Mouse (Mus musculus) midbrain, embryonic 10.5 days (tissue): ENCODE data around the gene Ggact. TPM values are rescaled to one million over a fixed set of nuclear protein-coding genes. Genes with fewer than 3 reads are reported as not detected.
A peak's percentile ranks its signal among the peaks of the same experiment; 100 is the strongest.

Experiments used
- DNase-seq: peaks from one replicate; pipeline ENCODE4 v3.0.0-alpha.2; 2017; ENCODE audit warnings: low spot score
- H3K27ac ChIP-seq: fragments of 300-500 bp; sonication (generic); replicated peaks from 2 replicates; pipeline ENCODE4 v1.5.1; 2016; ENCODE audit warnings: mild to moderate bottlenecking
- H3K27me3 ChIP-seq: fragments of 300-500 bp; sonication (generic); 2 replicates; pipeline ENCODE4 v1.6.1; 2016; ENCODE audit warnings: low read depth, mild to moderate bottlenecking; ENCODE audit not compliant: poor library complexity, severe bottlenecking
- H3K36me3 ChIP-seq: fragments of 300-500 bp; sonication (generic); 2 replicates; pipeline ENCODE4 v1.6.1; 2016; ENCODE audit warnings: mild to moderate bottlenecking, moderate library complexity
- H3K4me1 ChIP-seq: fragments of 300-500 bp; sonication (generic); 2 replicates; pipeline ENCODE4 v1.6.1; 2016
- H3K4me3 ChIP-seq: fragments of 300-500 bp; sonication (generic); 2 replicates; pipeline ENCODE4 v1.5.1; 2016; ENCODE audit warnings: mild to moderate bottlenecking, moderate library complexity
- H3K9me3 ChIP-seq: fragments of 300-500 bp; sonication (generic); replicated peaks from 2 replicates; pipeline ENCODE4 v1.6.1; 2016; ENCODE audit warnings: mild to moderate bottlenecking
- WGBS: fragments of 180-500 bp; shearing (Covaris S2); methylation state at CpG from one replicate; pipeline ENCODE4 v1.1.7; 2016; 5-methylcytosine and 5-hydroxymethylcytosine counted together
- polyA plus RNA-seq: library from polyadenylated mRNA; unstranded; fragments of >200 nt; fragmentation: Nextera tagmentation; extraction: Ambion mirVana; gene quantifications from 2 replicates; pipeline ENCODE4 v1.2.1, GENCODE M21; 2016

Ggact gene
- polyA plus RNA-seq, 1 experiment from 2014 or later, result 3.2 TPM

DNA sequence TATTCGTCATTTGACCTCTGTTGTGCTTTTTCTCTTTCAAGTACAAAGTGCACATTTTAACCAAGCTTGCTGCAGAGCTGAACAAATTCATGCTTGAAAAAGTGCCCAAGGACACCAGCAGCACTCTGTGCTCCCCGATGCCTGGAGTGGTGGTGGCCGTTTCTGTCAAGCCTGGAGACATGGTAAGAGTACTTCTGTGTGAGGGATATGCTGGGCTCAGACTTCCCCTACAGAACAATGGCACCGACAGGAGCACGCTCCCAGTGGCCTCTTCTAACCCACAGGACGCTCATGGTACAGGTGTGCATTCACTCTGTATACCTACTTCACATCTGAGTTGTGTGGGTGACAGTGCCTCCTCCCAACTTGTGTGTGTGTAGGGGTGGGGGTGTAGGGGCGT is 36.8 kb downstream of the Ggact start:
- Histone ChIP-seq H3K4me1 (peaks cover 26% of the 10 kb centered on the region), H3K4me3 (no peak overlapping the region), H3K9me3 (no peaks in the 10 kb centered on the region), H3K27me3 (peaks cover 9% of the 10 kb centered on the region; the same call in 1 of the 2 replicates), H3K27ac (no peak overlapping the region), H3K36me3 (no peaks in the 10 kb centered on the region)
- 74% methylated on average over 7 of the region's 7 CpGs for WGBS
- DNase-seq, result no peak

DNA sequence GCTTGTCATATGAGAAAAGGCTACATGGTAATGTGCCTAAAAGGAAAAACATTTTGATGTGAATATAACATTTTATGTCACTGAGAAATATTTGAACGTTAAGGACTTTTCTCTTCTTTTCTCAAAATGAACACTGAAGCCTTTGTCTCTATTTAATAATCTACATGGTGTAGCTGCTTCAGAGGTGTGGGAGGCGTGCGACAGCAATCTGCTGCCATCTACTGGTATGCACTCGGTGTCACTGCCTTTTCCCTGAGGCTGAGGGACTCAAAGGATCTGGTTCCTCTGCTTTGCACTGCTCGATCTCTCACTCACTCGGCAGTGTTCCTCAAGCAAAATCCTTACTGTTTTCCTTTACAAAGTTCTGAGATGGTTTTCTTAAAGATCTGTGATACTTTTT is 37.4 kb downstream of the Ggact start:
- peak; percentile 78 for DNase-seq
- H3K27ac ChIP-seq, result peak overlapping the region; percentile 64; the same call in 1 of the 2 replicates
- no peaks in the 10 kb centered on the region for H3K9me3 ChIP-seq
- no peak overlapping the region for H3K4me3 ChIP-seq
- H3K36me3 ChIP-seq, result no peaks in the 10 kb centered on the region
- 4% methylated on average over 6 of the region's 6 CpGs for WGBS
- peaks cover 24% of the 10 kb centered on the region for H3K4me1 ChIP-seq
- H3K27me3 ChIP-seq, result peaks cover 9% of the 10 kb centered on the region

DNA sequence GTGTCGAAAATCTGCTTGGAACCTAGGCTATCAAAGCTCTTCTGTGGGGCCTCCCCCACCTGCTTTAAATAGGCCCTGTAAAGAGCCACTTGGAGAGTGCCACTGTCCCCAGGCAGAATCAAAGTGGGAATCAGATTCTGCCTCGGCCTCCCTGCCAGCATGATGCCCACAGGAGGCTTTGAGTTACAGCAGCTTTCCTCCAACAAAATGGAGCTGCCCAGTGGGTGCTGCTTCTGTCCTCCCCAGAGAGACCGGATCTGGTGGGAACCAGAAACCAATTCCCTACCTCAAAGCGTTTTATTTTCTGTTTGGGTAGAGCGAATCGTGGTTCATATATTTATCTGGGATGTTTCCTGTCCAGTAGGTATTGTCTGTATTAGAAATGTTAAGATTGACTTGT is 37.9 kb downstream of the Ggact start:
- Histone ChIP-seq H3K27ac (peak overlapping the region; percentile 64), H3K9me3 (no peaks in the 10 kb centered on the region), H3K4me1 (peaks cover 24% of the 10 kb centered on the region), H3K27me3 (peaks cover 14% of the 10 kb centered on the region), H3K4me3 (no peak overlapping the region), H3K36me3 (no peaks in the 10 kb centered on the region)
- DNase-seq, result no peak
- 36% methylated on average over 6 of the region's 6 CpGs for WGBS

DNA sequence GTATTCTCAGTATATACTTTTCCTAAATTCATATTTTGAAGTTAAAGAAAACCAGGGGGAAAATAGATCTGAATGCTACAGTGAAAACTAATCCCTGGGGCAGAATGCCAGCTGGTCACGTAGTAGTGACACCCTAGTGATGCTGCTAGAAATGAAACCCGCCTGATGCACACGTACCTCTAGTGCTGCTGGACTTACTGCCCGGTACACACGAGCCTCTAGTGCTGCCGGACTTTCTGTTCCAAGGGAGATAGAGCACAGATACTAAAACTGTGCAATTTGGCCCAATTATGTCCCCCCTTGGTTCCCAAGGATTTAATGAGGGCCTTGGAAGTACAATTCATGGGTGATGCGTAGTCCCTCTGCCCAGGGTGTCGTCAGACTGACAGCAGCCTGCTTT is 38.5 kb downstream of the Ggact start:
- Histone ChIP-seq H3K27me3 (peaks cover 16% of the 10 kb centered on the region), H3K36me3 (no peaks in the 10 kb centered on the region), H3K27ac (no peak overlapping the region; the same call in 1 of the 2 replicates), H3K9me3 (no peaks in the 10 kb centered on the region), H3K4me1 (peaks cover 24% of the 10 kb centered on the region), H3K4me3 (no peak overlapping the region)
- WGBS, result 73% methylated on average over 8 of the region's 8 CpGs
- DNase-seq, result no peak

DNA sequence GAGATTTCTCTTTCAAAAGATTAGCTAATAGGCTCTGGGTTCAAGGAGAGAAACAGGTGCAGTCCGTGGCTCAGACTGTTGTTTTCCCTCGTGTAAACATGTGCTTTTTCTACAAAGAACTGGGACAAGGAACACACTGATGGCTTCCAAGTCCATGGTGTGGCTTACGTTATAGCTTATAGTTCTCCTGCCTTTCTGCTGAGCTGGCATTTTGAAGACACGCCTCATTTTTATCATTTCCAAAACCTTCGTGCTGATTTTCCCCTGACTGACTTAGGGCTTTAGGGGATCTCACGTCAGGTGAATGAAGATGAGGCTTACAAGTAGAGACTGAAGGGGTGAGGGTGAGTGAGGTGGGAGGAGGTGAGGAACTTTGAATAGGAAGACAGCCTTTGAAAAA is 40.9 kb downstream of the Ggact start:
- DNase-seq, result no peak
- H3K27me3 ChIP-seq, result peaks cover 16% of the 10 kb centered on the region
- no peaks in the 10 kb centered on the region for H3K36me3 ChIP-seq
- 89% methylated on average over 6 of the region's 6 CpGs for WGBS
- H3K4me3 ChIP-seq, result no peak overlapping the region
- H3K27ac ChIP-seq, result no peak overlapping the region
- no peaks in the 10 kb centered on the region for H3K9me3 ChIP-seq
- H3K4me1 ChIP-seq, result peaks cover 24% of the 10 kb centered on the region

DNA sequence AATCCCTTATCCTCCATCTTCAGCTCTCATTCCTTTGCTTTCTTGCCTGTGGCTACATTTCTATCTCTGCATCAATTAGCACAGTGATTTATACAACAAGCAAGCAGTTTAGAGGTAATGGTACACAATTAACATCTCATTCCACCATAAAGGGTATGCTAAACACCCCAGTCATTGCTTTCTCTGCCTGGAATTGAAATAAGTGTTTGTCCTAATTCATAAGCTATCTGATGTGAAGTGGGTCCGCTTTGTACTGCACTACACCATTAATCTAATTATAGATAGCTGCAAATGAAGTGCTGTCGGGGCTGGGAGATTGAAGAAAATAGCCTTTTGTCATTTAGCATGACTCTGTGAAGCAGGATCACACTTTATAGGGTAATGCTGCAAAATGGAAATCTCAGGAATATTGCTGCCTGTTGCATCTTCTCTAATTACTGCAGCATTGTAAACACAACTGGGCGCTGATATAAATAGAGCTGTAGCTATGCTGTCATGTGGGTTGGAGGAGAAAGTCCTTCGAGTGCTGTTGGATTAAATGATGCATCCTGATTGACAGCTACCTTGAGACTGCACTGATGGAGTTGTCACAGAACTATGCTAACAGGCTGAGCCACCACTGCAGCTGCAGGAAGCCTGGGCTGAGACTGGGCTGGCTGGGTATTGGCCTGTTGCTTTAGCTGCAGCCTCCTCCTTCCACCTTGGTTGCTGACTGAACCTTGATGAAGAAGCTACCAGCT is 41.5 kb downstream of the Ggact start:
- Histone ChIP-seq H3K9me3 (no peaks in the 10 kb centered on the region), H3K27ac (no peak overlapping the region), H3K4me1 (peaks cover 24% of the 10 kb centered on the region), H3K4me3 (no peak overlapping the region), H3K27me3 (peaks cover 16% of the 10 kb centered on the region), H3K36me3 (no peaks in the 10 kb centered on the region)
- WGBS, result 63% methylated on average over 4 of the region's 4 CpGs
- DNase-seq, result no peak

DNA sequence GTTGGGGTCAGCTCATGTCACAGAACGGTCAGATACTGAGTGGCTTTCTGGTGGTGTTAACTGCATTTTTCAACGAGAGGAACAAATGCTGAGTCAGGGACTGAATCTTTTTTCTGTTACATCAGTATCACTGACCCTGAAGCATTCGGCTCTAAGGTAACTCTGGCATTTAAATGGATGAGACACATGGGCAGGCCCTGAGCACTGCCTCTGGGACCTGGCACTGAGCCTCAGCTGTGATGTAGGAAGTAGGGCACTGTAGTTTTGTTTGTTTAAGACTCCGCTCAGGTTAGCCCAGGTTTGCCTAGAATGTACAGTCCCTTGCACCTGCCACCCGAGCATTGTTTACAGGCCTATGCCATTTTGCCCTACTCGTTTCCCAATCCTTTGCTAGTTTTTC is 43.7 kb downstream of the Ggact start:
- WGBS, result 80% methylated on average over 6 of the region's 6 CpGs
- Histone ChIP-seq H3K9me3 (no peaks in the 10 kb centered on the region), H3K27ac (no peak overlapping the region), H3K27me3 (peaks cover 11% of the 10 kb centered on the region; the same call in 1 of the 2 replicates), H3K4me1 (peaks cover 12% of the 10 kb centered on the region), H3K36me3 (no peaks in the 10 kb centered on the region), H3K4me3 (no peak overlapping the region)
- DNase-seq, result no peak

DNA sequence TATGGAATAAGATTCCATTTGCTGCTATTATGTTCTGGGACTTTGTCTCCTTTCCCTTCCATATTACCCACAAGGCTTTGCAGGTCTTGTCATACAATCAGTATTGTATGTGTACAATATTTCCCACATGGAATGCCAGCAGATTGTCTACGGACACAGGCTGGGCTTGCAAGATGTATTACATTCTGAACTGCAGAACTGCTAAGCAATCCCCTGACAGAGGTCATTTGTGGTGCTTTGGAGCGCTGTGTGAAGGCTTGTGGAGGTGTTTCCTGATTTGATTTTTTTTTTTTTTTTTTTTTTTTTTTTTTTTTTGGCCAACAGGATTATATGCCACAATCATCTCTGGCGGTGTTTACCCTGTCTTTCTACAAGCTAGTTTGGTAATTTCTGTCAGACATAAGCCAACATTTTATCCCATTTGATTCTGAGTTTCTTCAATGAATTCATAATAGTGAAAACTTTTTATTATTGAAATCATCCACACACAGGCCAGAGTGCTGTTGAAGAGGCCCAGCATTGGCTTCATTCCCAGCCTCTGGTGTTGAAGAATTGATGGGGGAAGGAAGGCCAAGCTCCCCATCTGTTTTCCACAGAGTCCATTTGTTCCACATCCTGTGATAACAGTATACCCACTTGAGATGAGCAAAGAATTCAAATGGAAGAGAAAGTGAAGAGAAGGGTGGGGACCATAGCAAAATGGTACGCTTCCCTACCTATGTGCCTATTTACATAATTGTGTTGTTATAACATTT is 45.8 kb downstream of the Ggact start:
- Histone ChIP-seq H3K36me3 (no peaks in the 10 kb centered on the region), H3K4me3 (no peak overlapping the region), H3K4me1 (peaks cover 4% of the 10 kb centered on the region), H3K27me3 (peaks cover 7% of the 10 kb centered on the region; the same call in 1 of the 2 replicates), H3K27ac (no peak overlapping the region), H3K9me3 (no peaks in the 10 kb centered on the region)
- 93% methylated on average over 4 of the region's 4 CpGs for WGBS
- DNase-seq, result no peak

DNA sequence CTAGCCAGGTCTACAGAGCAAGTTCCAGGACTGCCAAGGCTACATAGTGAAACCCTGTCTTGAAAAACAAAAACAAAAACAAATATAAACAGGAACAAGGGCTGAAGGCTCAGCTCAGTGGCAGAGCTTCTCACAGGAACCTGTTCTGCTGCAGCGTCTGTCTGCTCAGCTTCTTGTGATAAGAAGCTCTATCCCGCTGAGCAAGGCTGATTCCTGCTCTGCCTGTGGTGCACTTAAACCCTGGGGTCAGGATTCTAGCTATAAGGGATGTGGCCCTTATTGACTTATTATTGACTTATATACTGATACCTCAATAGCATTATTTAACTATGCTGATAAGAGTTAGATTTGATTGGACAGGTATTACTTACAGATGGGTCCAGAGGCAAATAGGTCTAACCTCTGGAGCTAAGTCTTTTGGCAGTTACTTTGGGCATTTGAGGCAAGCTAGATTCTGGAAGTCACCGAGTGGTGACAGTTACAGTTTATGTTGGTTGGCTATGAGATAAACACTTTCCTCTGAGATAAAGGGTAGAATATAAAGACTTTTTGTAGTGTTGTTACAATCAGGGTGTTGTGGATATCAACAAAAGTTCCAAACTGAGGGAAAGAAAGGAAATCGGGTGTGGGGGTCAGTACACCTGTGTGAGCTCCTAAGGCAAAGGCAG is 48.0 kb downstream of the Ggact start:
- Histone ChIP-seq H3K27ac (no peak overlapping the region), H3K27me3 (0 out of 2 replicates have a peak, but pooled peaks cover 1% of the 10 kb centered on the region), H3K36me3 (no peaks in the 10 kb centered on the region), H3K4me3 (no peak overlapping the region), H3K4me1 (no peaks in the 10 kb centered on the region), H3K9me3 (no peaks in the 10 kb centered on the region)
- DNase-seq, result no peak
- WGBS, result 79% methylated on average over 4 of the region's 4 CpGs

DNA sequence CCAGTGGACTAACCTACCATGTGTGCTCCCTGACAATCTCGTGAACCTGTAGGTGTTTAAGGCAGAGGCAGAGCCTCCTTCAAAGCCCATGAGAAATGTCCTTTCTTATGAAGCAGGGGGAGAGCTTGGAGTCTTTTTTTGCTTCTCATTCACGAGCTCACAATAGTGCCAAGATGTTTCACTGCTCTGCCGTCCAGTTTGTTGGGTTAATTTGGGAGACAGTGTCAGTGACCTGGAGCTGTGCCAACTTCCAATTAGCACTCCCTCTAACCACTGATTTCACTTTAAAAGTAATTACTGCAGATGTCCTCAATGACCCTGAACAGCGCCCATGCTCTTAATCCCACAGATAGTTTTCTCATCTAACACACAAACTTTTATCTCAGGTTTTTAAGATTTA is 50.9 kb downstream of the Ggact start:
- no peak for DNase-seq

DNA sequence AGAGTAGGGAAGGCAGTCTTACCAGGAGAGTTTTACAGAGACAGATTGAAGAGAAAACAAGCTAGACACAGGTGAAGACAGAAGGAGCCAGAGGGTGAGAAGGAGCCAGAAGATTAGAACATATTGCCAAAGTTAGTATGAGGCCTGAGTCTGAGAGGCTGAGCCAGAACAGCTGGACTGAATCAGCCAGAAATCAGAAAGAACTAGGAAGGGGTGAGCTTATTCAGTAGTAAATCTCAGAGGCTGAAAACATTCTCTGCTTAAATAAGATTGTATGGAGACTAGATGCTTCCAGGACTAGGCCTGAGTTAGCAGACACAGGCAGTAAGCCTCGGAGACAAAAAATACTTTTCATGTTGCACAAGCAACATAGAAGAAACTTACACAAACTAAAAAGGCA is 53.8 kb downstream of the Ggact start:
- Histone ChIP-seq H3K9me3 (no peaks in the 10 kb centered on the region), H3K27me3 (no peaks in the 10 kb centered on the region), H3K4me1 (no peaks in the 10 kb centered on the region), H3K27ac (no peak overlapping the region), H3K36me3 (no peaks in the 10 kb centered on the region), H3K4me3 (no peak overlapping the region)
- DNase-seq, result no peak
- WGBS, result 92% methylated on average over 1 of the region's 1 CpGs

More for the DNA sequence above, 50.9 kb downstream of the Ggact start:
- Histone ChIP-seq H3K4me3 (no peak overlapping the region), H3K27me3 (no peaks in the 10 kb centered on the region), H3K36me3 (no peaks in the 10 kb centered on the region), H3K9me3 (no peaks in the 10 kb centered on the region), H3K4me1 (no peaks in the 10 kb centered on the region), H3K27ac (no peak overlapping the region)
- WGBS, result 74% methylated on average over 4 of the region's 4 CpGs

DNA sequence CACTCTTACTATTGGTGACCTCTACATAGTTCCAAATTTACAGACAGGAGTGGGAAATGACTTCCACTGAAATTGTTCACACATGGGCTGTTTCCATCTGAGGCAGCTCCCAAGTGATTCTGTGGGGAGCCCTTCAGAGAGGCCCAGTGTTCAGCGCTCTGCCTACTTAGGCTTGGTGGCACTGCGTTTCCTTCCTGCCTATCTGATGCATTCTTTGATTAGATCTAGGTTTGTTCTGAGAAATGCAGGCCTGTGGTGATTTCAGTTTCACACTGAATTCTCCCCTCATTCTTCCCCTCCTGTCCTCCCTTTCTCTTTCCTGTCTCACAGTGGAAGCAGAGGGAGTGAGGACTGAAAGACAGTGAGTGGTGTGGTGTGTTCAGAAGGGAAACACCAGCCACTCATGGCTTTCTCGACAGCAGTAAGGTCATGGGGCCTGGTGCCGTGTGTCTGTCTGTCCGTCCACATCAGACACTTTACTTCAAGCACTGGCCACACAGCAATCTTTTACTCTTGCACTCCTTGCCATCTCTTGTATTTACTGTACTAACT is 61.0 kb downstream of the Ggact start:
- H3K36me3 ChIP-seq, result no peaks in the 10 kb centered on the region
- H3K4me3 ChIP-seq, result no peak overlapping the region
- WGBS, result 89% methylated on average over 5 of the region's 5 CpGs
- no peaks in the 10 kb centered on the region for H3K27me3 ChIP-seq
- no peak overlapping the region for H3K27ac ChIP-seq
- DNase-seq, result no peak
- H3K4me1 ChIP-seq, result peaks cover 3% of the 10 kb centered on the region
- H3K9me3 ChIP-seq, result no peaks in the 10 kb centered on the region
